Mouse (Mus musculus): Measurements from ENCODE around the gene Stxbp1.
"Not testable (repeated sequence)": the region's sequence is repeated elsewhere in the genome, so short reads cannot be mapped to it uniquely, and the experiment has no call there.

Gene Stxbp1

DNA sequence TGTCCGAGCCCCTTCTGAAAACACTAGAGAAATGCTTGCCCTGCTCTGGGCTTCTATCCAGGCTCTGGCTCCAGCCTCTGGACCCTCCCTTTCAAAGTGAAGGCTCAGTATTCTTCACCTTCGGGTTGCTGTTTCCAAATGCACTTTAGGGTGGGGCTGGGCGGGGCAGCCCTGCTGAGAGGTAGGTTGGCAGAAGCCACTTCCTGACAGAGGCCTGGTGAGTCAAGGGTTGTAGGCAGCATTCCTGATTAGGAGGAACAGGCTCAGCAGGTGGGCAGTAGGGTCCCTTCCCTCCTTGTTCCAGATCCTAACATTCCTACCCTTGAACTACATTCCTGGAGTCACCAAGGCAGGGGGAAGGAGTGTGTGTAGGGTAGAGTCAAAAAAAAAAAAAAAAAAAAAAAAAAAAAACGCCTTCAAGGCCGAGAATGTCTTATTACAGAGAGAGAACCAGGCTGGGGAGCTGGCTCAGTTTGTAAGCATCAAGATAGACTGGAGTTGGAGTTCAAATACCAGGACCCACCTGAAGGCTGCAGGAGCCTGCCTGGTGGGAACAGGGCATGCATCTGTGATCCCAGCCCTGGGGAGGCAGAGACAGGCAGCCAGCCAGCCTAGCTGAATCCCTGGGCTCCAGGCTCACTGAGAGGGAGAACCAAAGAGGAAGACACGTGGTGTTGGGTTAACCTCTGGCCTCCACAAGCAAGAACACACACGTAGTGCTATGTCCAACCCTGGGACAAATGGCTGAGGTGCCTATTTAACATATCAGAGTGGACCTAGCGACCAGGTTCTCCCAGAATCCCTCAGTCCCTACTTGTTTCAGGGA, 23.4 kb upstream of the Stxbp1 start:
- DNase-seq, result no peak

DNA sequence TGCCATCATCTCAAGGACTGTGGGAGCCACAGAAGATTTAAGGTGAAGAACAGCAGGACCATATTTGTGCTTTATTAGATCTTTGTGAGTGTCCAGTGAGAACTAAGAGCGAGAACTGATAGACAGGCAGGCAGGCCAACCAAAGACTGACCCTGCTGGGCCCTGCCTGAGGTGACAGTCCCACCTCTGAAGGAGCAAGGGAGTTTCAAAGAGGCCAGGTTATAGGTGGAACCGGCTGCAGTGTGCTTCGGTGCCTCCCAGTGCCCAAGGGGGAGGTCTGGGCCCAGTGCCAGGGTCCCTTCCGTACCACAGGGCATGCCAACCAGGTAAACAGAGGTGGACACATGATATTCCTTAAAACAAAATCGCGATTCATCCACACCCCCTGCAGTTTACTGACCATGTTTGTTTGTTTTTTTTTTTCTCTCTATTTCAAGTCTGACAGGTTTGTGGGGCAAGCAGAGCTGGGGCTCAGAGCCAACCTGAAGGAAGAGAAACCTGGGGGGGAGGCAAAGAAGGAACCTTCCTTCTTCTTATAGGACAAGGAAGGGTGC, 22.8 kb upstream of the Stxbp1 start:
- no peak for DNase-seq

DNA sequence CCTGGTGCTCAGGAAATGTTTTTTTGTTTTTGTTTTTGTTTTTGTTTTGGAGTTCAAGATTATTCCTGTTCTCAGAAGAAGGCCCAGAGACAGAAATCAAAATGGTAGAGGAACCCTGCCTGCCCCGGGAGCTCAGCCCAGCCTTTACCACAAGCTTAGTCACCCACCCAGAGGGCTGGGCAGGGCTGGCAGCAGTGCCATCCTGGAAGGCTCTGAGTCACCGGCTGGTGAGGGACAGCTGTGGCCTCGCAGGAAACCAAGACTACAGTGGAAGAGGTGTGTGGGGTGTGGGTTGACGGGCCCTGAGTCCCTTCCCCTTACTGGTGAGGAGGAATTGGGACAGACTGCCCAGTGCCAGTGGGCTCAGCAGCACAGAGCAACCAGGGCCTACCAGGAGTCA, 20.3 kb upstream of the Stxbp1 start:
- no peak for DNase-seq

DNA sequence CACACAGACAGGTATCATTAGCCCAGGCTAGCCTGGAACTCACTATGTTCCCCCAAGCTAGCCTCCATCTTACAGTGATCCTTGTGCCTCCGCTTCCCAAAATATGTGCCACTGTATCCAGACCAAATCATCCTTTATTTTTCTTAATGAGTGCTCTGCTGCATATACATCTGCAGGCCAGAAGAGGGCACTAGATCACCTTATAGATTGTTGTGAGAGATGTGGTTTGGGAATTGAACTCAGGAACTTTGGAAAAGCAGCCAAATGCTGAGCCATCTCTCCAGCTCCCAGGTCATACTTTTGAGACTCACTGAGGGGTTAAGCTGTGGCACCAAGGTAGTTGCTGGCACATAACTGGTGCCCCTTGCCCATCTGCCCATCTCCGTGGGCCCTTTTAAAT, 17.7 kb upstream of the Stxbp1 start:
- DNase-seq, result peak in 1 of 2 experiments; percentile 48

DNA sequence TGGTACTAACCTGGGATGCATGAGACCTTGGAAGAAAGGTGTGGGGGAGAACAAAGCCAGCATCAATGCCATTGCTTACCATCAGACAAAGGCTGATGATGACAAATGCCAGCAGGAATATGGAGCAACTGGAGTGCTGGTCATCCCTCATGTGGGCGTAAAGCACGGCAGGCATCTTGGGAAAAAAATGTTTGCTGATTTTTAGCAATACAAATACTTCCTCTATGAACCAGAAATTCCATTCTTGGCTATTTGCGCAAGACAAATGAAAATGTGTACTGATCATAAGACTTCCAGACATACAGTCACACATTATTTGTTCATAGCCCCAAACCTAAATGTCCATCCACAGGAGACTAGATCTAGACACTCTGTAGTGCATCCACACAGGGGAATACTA, 16.3 kb upstream of the Stxbp1 start:
- DNase-seq, result no peak

DNA sequence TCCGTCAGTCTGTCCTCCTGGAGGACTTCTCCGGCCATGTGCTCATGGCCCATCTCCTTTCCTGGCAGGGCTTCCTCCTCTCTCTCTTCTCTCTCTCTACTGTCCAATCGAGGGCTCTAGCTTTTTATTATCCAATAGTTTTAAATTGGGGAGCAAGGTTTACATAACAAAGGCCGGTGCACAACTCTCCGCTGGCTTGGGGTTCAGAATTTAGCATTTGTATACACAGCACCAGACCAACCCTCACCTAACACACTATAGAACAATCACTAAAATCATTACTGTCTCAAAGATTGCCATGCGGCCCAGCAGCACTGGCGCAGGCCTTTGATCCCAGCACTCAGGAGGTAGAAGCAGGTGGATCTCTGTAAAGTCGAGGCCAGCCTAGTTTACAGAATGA, 13.8 kb upstream of the Stxbp1 start:
- DNase-seq, result no peak

DNA sequence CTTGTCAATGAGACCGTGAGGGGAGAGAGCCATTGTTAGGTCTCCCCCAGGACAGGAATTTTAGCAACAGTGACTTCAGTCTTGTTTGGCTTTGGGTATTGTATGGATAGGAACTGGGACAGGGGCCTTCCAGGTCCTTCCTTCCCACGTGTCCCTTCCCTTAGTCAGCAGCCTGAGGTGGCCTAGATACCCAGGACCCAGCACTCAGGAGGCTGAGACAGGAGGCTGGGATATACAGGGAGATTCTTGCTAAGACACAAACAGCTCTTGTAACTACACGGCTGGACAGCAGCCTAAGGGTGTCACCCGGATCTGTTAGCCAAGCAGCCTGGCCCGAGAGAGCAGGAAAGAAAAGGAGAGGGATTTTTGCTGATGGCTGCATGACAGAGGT, 12.6 kb upstream of the Stxbp1 start:
- no peak for DNase-seq

DNA sequence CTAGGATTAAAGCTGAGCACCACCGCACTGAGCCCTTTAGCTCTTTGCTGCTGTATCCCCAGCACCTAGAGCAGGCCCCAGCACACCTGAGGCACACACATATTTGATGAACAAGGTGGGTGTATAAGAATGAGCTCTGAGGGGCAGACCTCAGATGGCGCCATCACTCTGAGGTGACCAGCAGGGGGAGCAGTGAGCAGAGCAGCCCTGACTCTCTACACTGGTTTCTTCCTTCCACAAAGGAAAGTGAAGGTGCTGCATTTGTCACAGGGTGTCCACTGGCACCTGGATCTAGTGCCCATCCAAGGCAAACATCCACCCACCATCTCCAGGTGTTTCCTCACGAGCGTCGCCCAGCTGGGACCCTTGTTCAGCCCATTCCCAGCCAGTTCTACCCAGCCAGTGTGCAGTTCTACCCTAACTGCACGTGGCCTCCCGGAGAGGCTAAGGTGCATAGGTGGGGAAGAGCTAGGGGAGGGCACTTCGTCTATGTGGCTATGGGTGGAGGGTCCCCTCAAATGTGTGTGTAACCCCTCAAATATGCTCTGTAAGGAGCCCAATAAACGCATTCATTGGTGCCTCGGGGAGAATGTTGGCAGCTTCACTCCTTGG, 12.1 kb upstream of the Stxbp1 start:
- peak; percentile 68 to 79 for DNase-seq

DNA sequence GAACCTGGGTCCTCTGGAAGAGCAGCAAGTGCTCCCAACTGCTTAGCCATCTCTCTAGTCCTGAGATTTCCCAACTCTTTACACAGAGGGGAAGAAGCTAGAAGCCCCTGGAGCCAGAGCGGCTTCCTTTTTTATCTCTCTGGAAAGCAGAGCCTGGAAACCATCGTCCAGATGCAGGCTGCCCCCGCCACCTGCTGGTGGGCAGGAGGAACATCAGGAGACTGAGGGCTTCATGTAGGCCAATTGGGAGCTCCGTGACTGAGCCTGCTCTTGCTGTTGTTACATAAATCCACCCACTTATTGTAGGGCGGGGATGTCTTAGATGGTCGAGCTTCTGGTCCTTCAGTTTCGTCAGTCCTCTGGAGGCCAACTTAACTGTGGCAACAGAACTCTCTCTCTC, 10.5 kb upstream of the Stxbp1 start:
- peak; percentile 75 to 88 for DNase-seq

DNA sequence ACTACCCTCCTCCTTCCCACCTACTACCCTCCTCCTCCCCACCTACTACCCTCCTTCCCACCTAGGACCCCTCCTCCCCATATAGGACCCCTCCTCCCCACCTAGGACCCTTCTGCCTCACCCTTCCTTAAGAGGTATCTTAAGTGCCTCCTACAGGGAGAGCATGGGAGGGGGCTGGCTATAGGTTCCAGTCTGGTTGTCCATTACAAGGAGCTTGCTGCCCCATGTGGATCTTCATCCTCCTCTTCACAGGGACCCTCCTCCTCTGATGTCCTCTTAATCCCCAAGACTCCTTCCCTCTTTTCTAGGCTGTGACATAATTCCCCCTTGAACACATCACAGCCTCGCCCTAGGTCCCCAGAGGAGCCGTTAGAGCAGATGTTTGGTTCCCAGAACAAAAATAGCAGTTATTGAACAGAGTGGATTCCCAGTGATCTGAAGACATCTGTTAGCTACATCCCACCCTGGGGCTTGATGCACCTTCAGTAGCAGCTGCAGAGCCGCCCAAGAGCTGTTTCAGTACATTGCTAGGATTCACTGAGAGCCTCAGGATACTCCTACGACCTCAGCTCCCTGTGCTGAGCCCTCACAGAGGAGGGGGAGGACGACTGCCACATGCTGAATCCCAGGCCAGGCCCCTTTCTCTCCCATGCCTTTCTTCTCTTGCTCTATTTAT, 8.9 kb upstream of the Stxbp1 start:
- no peak for DNase-seq

DNA sequence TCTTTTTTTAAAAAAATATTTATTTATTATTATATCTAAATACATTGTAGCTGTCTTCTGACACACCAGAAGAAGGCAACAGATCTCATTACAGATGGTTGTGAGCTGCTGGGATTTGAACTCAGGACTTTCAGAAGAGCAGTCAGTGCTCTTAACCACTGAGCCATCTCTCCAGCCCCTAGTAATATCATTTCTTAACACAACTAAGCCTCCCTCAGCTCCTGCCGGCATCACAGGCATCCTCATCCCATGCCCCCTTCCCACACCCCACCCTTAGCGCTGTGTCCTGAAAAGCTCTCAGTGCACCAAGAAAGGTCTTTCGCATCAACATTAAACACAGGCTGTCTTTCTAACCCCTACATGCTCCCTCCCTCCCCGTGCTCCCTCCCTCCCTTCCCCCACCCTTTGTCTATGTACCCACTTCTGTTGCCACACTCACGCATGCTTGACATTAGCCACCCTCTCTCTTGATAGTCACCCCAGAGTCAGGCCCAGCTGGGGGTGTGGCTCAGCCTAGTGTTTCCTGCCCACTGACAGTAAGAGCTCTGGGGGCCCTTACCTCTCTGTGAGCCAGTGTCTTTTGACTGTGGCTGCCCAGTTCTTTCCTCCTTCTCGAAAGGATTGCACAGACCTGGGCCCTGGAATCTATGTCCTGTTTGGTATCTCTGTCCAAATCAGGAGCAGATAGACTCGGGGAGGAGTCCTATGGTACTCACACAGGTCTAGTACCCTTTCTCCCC, 8.2 kb upstream of the Stxbp1 start:
- DNase-seq, result no peak

DNA sequence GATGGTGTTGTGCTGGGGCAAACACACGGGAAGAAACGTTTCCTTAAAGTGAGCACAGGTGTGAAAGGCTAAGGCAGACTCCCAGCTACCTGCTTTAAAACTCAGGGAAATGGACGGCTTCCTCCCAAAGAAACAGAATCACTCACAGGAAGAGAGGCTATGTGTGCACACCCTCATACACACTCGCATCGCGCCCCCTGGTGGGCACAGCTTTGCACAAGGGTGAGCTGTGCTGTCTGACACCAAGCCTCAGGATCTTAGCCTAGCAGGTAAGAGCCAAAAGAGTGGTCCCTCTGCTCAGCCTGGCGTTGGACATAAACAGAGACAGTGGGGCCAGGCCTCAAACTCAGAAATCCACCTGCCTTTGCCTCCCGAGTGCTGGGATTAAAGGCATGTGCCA, 7.2 kb upstream of the Stxbp1 start:
- DNase-seq, result peak; percentile 93 to 97

DNA sequence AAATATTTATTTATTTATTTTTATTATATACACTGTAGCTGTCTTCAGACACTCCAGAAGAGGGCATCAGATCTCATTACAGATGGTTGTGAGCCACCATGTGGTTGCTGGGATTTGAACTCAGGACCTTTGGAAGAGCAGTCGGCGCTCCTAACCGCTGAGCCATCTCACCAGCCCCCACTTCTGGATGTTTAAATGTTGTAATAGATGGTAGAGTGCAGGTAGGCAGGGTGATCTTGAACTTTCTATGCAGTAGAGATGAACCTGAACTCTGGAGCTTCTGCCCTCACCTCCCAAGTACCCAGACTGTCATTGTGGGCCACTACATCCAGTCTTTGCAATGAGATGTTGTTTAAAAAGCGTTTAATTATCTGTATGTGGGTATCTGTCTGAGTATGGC, 6.7 kb upstream of the Stxbp1 start:
- not testable (repeated sequence) for DNase-seq

DNA sequence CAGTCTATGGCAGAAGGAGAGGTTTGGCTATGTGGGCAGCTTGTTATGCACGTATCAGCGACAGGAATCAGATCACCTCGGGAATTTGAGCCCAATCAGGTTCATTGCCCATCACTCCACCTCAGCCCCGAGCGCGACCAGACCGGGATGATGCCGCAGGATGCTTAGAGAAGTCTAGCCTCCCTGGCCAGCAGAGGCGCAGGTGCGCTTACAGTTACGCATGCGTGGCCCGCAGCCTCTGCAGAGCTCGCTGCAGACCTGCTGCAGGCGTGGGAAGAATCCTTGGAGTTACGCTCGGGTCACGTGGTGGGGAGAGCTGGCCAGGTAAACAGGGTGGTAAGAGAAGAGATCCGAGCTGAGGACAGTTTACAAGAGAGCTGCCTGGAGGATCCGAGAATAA, 5.1 kb upstream of the Stxbp1 start:
- peak; percentile 93 to 94 for DNase-seq

DNA sequence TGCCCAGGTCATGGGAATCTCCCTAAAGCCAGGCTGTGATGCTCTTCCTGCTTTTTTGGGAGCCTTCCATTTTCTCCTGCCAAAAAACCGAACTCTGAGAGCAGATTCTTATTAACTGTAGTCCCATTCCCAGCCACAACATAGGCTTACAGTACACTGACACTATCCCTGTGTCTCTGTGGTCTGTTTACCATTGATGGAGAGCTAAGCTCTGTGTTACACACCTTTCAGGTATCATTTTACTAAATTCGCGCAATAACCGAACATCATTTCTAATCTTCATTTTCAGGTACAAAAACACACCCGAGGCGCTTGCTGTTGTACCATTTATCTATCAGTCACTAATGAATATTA, 400 bp upstream of the Stxbp1 start:
- no peak for DNase-seq

DNA sequence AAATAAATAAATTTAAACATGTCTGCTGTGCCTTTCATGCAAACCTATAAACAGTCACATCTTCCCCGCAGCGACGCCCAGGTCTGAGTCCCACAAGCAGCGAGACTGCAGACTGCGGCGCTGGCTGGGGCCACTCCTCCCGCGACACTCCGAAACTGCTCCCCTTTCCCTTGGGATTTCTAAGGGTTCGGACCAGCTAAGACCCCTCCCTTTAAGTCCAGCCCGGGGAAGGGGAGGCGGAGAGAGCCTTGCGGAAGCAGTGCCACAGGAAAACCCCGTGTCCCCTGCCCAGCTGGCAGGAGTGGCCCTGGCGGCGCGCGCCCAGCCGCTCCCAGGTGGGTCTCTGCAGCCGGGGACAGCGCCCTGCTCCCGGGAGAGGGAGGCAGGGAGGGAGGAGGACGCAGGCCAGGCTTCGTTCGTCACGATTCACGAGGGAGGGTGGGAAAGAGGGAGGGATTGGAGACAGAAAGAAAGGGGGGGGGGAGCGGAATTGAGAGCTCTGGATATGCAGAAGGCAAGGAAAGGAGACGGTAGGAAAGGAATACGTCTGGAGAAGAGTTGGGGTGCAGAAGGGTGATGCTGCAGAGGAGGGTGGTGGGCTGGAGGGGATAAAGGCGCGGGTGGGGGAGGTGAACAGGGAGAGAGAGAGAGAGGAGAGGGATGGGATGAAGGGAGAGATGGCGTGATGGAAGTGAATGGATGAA, 792 bp downstream of the Stxbp1 start:
- DNase-seq, result peak; percentile 83 to 88

DNA sequence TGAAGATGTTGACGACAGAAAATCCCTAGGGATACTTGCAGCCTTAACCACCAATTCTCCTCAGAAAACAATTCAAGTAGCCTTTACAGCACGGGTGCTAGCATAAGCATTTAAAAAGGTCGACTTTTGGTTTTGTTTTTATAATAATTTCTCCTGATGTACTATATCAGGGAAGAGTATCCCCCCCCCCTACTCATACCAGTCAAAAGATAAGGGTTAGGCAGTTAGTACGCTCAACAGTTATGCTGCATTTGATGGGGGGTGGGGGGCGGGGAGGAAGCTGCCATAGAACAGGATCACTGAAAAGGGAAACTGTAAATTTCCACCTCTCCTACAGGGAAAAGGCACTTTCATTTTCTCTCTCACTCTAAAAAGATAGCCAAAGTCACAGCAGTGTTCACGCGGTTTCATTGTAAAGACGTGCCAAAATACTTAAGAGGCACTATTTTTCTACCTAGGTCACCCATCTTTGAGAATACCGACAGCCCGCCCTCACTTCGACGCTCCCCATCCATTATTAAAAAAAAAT, 1.4 kb downstream of the Stxbp1 start:
- DNase-seq, result no peak

DNA sequence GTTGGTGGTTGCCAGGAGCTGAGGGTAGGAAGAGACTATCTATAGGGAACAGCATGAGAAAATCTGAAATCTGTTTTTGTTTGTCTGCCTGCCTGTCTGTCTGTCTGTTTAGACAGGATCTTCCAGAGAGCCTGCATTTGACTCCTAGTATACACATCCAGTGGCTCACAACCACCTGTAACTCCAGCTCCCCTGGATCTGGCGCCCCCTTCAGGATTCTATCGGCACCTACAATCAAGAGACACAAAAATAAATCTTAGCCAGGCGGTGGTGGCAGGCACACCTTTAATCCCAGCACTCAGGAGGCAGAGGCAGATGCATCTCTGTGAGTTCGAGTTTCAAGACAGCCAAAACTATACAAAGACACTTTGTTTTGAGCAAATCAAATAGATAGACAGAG, 4.5 kb downstream of the Stxbp1 start:
- peak in 1 of 2 experiments; percentile 51 for DNase-seq

DNA sequence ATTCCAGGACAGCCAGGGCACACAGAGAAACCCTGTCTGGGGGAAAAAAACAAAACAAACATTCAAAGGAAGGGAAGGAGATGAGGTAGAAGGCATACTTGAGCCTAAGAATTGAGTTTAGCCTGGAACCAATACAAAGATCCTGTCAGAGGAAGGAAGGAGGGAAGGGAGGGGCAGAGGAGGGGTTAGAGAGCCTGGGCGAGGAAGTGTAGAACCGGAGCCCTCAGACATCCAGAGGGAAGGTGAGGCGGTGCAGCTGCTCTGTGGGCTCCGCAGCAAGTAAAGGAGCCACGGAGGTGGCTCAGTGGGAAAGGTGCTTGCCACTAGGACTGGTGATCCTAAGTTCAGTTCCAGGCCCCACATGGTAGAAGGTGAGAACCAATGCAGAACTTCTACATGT, 5.9 kb downstream of the Stxbp1 start:
- no peak for DNase-seq

DNA sequence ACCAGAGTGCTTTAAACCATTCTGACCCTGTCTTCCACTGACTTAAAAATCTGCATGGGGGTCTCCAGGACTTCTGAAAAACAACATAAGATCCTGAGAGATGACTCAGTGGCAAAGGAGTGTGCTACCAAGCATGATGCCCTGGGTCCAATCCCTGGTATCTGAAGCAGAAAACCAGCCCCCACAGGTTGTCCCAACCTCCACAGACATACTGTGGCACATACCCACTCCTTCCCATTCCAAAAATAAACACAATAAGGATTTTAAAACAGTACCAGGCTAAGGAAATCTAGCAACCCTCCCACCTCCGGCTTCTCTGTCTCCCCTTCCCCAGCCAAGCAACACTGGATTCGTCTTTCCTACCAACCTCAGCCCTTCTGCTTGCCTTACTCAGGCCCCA, 7.8 kb downstream of the Stxbp1 start:
- no peak for DNase-seq

DNA sequence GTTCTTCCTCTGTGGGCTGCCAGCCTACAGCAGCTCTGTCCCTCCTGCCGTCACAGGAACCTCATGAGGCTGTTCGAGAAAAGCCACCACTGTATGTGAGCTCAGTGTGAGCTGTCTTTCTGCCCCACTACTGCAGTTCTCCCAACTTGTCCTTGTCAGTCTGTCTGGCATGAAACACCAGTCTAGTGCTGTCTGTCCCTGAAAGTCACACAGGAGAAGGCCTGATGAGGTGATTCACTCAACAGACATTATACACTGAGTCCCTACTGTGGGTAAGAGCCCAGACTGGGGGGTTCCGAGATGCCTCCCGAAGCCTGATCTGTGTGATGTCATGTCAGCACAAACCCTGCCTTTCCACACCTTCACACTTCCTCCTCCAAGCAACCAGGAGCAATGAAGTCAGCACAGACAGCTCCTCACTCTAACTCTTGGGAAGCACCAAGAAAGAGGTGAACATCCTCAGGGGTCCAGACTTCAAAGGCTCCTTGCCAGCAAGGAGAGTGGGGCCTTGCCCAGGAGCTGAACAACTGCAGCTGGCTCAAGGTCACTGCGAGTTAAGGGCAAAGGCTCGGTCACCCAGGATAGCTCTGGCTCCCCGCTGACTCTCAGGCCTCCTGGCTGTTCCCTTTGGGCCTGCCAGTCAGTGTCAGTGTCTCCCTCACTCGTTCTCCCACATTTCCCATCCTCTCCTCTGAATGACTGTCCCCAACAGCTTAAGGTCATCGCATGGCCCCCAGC, 8.7 kb downstream of the Stxbp1 start:
- DNase-seq, result no peak

DNA sequence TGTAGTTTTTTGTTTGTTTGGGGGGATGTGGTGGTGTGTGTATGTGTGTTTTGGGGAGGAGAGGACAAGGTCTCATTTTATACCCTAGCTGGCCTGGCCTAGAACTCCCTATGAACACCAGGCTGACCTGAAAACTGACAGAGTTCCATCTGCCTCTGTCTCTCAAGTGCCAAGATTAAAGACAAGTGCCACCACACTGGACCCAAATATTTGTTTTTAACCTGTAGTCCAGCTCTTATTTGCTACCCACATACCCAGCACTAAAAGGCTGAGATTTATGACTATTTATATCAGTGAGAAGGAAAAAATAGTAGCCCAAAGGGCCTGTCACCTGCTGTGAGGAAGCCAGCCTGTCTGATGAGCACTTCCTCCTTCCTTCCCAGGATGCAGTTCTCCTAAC, 11.5 kb downstream of the Stxbp1 start:
- peak; percentile 44 to 55 for DNase-seq

All from cerebellum, adult 18-20 months (tissue).